Mouse (Mus musculus): ENCODE measurements around the gene Rnf135.

DNA sequence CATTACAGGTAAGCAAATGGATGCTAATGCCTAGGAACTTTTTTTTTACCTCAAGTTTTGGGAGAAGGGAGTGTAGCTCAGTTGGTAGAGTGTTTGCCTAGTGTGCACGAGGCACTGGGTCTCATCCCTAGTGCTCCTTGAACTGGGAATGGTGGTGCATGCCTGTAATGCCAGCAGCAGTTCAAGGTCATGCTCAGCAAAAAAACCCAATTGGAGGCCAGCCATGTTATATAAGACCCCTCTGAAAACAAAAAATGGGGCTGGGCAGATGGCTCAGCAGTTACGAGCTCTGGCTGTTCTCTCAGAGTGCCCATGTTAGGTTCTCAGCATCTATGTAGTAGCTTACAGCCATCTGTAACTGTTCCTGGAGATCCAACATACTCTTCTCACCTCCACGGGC, 64.9 kb downstream of the Rnf135 start:
- TF ChIP-seq ELF1 (IDR thresholded peaks at IDR 0.05; ENCODE audit: low read depth, low read length) = no peak
- TF ChIP-seq POLR2A (IDR thresholded peaks at IDR 0.05; ENCODE audit: low read depth, low read length) = no peak
- TF ChIP-seq POLR2AphosphoS2 (IDR thresholded peaks at IDR 0.05; ENCODE audit: low read depth, low read length) = no peak
- TF ChIP-seq PAX5 (IDR thresholded peaks at IDR 0.05; ENCODE audit: low read length) = no peak
- TF ChIP-seq MAX (IDR thresholded peaks at IDR 0.05; ENCODE audit: low read length) = no peak
- TF ChIP-seq CTCF (conservative IDR thresholded peaks at IDR 0.05 in 1 of 2, IDR thresholded peaks at IDR 0.05 in 1 of 2; ENCODE audit: low read depth in 2 of 2, low read length in 2 of 2) = no peak
- no peak for TF ChIP-seq JUND (conservative IDR thresholded peaks at IDR 0.05; ENCODE audit: low read depth, low read length)
- no peak for TF ChIP-seq MYC (IDR thresholded peaks at IDR 0.05; ENCODE audit: low read depth, low read length)
- no peak for TF ChIP-seq EP300 (IDR thresholded peaks at IDR 0.05; ENCODE audit: low read length)
- TF ChIP-seq USF1 (IDR thresholded peaks at IDR 0.05; ENCODE audit: low read depth, low read length) = no peak

All from CH12.LX (cell line).